Mouse (Mus musculus) CD8-positive naive resting alpha-beta T cell, adult 2 months (primary cell): ENCODE data around the gene Pitpnc1.

Experiments used
- DNase-seq, 2 experiments: peaks; one replicate each; pipeline ENCODE4 v3.0.0; 2022; ENCODE audit warnings: low read depth in 2 of 2, low spot score in 2 of 2

The Pitpnc1 gene

GRCm38 (mm10) chr11:107468252-107469030 lies 2.1 kb downstream of the Pitpnc1 start:
- DNase-seq: no peak

- DNase-seq: no peak
Observed at GRCm38 (mm10) chr11:107466611-107467391, 3.7 kb downstream of the Pitpnc1 start.

- no peak for DNase-seq
Observed at GRCm38 (mm10) chr11:107465969-107466368, 4.5 kb downstream of the Pitpnc1 start.

- no peak for DNase-seq
Observed at GRCm38 (mm10) chr11:107465041-107465440, 5.5 kb downstream of the Pitpnc1 start.

- no peak for DNase-seq
Observed at GRCm38 (mm10) chr11:107464141-107464540, 6.4 kb downstream of the Pitpnc1 start.

GRCm38 (mm10) chr11:107463251-107463681 lies 7.2 kb downstream of the Pitpnc1 start:
- DNase-seq: no peak

GRCm38 (mm10) chr11:107462478-107462877 lies 8.0 kb downstream of the Pitpnc1 start:
- DNase-seq: peak; percentile 29 to 50

- no peak for DNase-seq
Observed at GRCm38 (mm10) chr11:107459828-107460227, 10.7 kb downstream of the Pitpnc1 start.

- DNase-seq: no peak
Observed at GRCm38 (mm10) chr11:107458986-107459385, 11.5 kb downstream of the Pitpnc1 start.

- peak; percentile 38 to 54 for DNase-seq
Observed at GRCm38 (mm10) chr11:107458286-107458685, 12.2 kb downstream of the Pitpnc1 start.

- no peak for DNase-seq
Observed at GRCm38 (mm10) chr11:107457282-107457681, 13.2 kb downstream of the Pitpnc1 start.

GRCm38 (mm10) chr11:107454546-107455462 lies 15.7 kb downstream of the Pitpnc1 start:
- DNase-seq: no peak

- peak; percentile 41 to 56 for DNase-seq
Observed at GRCm38 (mm10) chr11:107452053-107452452, 18.4 kb downstream of the Pitpnc1 start.

GRCm38 (mm10) chr11:107451106-107451505 lies 19.4 kb downstream of the Pitpnc1 start:
- DNase-seq: peak; percentile 53 to 57

- no peak for DNase-seq
Observed at GRCm38 (mm10) chr11:107450097-107450496, 20.4 kb downstream of the Pitpnc1 start.

GRCm38 (mm10) chr11:107449169-107449910 lies 21.2 kb downstream of the Pitpnc1 start:
- no peak for DNase-seq

- no peak for DNase-seq
Observed at GRCm38 (mm10) chr11:107447915-107448314, 22.6 kb downstream of the Pitpnc1 start.

GRCm38 (mm10) chr11:107447349-107447748 lies 23.1 kb downstream of the Pitpnc1 start:
- DNase-seq: peak; percentile 39 to 50

GRCm38 (mm10) chr11:107446650-107447049 lies 23.8 kb downstream of the Pitpnc1 start:
- DNase-seq: no peak

GRCm38 (mm10) chr11:107445683-107446082 lies 24.8 kb downstream of the Pitpnc1 start:
- DNase-seq: no peak
